Mouse (Mus musculus) kidney, adult 8-10 months (tissue): ENCODE measurements around the gene Chtf18.

Source experiments
- DNase-seq, 2 experiments: peaks; one replicate each; pipeline ENCODE4 v3.0.0; 2022

The Chtf18 gene

DNA sequence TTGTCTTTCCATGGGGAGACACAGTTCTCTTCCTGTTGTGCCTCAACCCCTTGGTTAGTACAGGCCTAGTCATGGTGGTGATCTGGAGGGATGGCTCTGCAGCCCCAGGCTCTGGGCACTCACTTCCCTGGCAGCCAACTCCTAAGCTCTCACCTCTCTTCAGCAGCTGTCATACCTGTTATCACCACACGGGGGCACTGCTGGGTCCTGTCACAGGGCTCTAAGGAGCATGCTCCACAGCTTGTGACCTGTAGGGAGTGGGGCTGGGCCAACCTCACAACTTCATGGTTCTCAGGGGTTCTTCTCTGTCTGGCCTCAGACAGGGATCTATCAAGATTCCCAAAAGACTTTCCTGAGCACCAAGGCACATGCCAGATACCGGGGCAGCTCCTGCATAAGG is 4.9 kb upstream of the Chtf18 start:
- DNase-seq = peak; percentile 71 to 90

DNA sequence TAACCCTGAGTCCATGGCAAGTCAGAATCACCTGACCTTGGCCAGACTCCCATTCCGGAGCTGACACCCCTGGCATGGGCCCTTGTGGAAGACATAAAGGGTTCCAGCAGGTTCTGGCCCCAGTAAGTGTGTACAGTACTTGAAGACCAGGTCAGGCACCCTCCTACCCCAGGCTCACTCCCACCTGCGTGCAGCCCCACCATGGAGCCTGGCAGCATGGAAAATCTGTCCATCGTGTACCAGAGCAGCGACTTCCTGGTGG is 721 bp upstream of the Chtf18 start:
- no peak for DNase-seq

DNA sequence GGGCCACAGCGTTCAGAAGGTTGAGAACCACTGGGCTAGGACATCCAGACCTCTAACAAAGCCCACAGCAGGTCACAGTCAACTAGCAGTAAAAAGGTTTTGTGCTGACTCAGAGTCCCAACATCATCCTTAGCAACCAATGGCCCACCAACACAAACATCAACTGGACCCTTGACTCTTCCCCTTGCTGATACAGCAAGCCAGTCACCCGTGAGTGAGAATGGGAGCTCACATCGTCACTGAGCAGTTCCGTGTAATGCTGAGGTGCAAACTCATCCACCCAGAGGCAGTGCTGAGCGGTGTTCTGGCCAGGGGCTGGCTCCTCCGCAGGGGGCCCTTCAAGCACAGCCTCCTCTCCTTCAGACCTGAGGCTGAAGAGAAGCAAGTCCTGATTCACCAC is 2.0 kb downstream of the Chtf18 start:
- DNase-seq = peak; percentile 29 to 62

DNA sequence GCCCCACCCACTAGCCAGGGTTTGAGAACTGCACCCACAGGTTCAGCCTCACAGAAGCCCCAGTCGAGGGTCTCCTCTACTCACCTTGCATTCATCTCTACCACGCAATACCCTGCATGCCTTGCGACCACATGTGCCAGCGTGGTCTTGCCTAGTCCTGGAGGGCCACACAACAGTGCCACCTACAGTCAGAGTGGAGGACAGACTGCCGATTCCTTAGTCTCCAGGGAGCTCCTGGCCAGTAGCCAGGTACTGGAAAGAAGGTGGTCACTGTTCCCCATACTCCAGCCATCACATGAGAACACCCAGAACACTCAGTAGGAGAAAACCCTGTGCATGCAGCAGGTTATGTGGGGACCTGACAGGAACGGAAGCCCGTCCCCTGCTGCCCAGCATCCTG is 3.3 kb downstream of the Chtf18 start:
- no peak for DNase-seq

DNA sequence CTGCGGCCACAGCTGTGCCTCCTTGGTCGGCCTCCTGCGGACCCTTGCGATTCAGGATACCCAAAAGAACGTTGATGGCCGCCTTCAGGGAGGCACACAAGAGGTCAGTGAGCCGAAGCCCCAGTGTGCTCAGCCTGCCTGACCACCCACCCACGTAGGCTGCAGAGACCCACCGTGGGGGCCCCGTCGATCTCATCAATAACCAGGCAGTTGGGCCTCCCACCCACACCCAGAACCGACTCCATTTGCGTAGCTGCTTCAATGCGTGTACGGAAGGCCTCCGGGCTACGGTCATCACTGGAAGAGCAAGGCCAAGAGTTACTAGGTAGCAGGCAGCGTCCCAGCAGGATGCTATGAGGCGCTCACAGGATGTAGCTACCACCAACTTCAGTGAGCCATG is 3.7 kb downstream of the Chtf18 start:
- no peak for DNase-seq

DNA sequence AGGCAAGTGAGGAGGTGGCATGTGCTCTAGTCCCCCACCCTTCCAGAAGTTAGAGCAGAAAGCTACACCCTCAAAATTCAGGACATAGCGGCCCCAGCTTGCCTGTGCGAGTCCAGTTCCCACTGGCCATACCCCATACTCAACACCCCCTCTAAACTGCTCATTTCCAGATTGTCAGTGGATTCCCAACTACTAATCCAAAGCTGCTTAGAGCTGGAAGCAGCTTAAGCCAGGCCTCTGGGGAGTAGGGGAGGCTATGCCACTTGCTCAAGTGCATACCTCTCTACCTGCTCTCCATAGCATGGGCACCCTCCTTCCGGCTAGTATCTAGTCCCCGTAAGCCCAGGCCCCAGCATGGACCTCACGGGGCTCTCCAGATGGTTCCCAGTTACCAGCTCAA is 5.7 kb downstream of the Chtf18 start:
- no peak for DNase-seq

DNA sequence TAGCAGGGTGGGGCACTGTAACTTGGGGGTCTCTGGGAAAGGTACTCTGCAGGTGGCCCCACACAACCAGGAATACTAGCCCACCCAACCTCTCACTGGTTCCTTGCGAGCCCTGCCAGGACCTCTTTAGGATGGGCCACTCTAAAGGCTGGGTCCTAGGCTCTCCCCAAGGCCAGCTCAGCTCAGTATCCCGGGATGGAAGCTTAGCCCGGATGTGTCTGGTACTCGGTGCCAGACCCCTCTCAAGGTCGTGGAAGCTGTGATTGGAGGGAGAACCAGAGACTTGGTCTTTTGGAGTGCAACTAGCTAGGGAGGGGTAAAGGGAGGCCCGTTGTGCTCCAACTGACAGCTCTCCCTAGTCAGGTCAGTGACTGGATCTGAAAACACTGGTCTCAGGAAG is 9.5 kb downstream of the Chtf18 start:
- no peak for DNase-seq

DNA sequence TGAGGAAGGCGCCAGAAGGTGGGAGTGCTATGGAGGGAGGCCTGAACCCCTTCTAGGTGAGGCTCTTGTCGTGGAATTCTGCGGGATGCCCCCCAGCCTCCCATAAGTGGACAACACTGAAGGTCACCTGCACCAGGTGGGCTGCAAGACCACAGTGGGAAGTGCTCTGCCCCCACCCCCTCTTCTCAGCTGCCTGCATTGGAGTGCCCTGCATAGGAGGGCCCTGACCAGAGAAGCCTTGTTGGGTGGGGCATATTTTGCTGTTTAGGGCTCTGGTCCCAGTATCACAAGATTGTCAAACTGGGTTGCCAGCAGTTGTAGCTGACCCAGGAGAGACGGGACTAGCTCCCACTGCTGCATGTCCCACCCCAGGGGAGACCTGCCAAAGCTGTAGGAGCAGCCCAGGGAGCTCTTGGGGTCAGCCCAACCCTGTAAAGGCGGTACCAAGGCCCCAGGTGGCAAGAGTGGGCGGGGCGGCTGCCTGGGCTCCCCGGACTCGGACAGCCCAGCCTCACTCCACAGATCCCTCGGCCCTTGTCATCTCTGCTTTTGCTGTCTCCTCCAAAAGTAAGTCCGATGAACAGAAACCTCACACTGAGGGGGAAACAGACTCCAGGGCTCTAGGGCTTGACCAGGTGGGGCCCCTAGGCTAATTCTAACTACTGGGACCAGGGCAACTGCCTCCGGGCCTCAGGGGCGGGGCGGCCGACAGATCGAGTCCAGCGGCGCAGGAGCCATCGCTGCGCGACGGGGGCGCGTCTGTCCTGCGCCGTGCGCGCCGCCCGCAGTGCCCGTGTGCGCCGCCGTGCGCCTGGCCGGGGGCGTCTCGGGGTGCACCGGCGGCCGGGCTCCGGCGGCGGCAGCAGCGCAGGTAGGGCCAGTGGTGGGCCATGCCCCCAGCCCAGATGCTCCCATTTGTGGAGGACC is 10.2 kb downstream of the Chtf18 start, which contains the start of gene Gng13:
TSS of gene Gng13 (plus strand) at position 461 of the 927 bp plus-strand sequence.
- DNase-seq = peak in 1 of 2 experiments; percentile 31

DNA sequence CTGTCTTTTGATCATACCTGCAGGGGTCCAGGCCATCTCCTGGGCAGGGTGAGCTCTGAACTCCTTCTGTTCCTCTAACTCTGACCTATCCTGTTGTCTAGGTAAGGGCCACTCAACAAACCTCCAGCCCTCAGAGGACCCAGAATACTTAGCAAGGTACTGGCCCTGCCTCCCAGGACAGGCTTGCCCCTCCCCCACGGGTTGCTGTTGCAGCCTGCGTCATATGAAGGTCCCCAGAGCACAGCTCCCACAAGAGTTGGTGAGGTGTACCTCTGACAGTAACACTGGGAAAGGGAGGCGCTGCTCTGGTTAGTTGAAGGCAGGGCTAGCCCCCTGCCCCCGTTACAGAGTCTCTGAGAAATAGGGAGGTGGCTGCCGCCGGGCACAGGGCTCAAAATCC is 11.1 kb downstream of the Chtf18 start:
- no peak for DNase-seq

DNA sequence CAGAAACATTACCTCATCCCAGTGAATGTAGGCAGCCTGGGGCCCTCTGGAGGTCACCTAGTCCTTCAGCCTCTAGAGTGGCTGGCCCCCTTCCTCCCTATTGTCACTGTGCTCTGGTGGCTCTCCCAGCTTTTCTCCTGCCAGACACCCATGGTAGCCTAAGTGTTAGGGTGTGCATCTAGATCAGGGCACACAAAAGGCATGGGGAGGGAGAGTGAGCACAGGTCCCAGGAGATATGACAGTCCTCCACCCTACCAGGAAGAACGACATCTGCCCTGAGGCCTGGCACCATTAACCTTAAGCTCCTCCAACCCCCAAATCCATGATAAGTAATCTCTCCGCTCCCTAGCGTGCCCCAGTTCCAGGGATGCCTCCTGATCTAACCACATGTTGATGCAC is 11.6 kb downstream of the Chtf18 start:
- DNase-seq = no peak

DNA sequence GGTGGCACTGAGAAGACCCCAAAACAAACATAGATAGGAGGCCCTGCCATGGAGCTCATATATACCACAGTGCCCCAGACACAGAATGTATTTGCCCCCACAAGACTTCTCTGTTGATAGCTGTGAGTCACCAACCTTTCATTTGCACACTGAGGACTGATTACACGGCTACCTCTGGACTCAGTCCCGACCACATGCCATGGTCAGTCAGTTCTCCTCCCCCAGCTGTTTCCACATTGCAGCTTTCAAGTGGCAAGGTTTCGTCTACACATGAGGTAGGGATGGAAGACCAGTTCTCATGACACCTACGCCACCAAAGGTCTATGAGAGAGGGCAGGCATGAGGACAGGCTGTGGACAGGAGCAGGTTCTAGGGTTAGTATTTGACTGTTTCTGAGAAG is 16.1 kb downstream of the Chtf18 start:
- DNase-seq = no peak

DNA sequence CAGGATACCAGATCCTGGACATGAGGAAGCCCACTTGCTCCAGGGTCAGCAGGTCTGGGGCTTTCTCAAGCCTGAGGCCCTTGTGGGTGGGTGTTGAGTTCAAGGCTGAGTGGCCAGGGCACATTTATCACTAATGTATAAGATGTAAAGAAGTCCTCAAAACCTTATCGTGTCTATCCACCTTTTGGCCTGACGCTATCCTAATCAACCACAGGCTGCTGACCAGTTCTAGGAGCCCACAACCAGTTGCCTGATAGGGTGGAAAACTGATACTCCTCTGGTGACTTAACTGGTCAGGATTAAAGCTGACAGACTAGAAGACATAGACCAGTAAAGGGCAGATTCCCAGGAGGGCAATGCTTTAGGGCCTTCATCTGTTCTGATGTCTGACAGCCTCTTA is 17.2 kb downstream of the Chtf18 start:
- no peak for DNase-seq

DNA sequence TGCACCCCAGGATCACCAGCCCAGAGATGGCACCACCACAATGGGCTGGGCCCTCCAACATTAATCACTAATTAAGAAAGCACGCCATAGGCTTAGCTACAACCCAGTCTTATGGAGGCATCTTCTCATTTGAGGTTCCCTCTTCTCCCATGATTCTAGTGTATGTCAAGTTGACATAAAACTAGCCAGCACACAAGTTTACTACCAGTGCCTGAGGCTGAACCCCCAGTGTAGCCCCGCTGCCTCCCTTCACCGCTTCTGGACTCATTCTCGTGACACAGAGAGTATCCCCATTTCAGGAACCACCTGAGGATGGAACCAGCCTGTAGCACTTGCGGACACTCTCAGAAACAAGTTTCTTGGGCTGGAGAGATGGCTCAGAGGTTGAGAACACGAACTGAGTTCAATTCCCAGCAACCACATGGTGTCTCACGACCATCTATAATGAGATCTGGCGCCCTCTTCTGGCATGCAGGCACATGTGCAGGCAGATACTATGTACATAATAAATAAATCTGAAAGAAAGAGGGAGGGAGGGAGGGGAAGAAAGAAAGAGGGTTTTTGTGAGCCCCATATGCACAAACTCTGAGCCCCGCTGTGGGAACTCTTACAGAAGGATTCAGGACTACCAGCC is 26.2 kb downstream of the Chtf18 start:
- DNase-seq = no peak

DNA sequence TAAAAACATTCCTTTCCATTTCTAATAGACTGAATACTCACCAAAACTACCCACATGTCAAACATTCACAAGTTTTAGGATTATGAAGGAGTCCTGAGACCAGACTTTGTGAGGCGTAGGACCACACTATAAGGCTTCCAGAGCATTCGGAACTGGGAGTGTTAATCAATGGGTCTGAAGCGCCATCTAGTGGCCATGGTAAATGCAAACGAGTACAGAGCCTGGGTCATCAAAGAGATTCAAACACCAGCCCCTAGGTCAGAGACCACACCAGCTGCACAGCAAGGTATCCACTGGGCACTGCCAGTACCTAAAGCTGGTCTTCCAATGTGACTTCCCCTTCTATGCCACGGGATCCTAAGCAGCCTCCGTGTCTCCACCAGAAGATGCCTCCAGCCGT is 28.8 kb downstream of the Chtf18 start:
- peak; percentile 39 to 73 for DNase-seq

DNA sequence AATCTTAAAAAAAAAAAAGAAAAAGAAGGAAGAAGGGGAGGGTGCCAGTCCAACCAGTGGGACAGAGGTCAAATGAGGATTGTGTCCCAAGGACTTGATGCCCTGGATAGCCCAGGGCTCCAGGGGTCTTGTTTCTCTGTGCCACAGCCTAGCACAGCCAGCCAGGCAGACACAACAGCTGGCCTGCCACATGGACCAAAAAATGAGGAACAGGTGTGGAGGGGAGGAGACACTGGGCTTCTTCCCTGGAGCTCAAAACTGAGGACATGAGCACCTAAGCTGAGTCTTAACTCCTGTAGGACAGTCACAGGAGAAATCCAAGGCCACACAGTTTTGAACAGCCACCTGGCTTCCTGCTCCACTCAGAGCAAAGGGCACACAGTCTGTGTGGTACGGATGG is 31.0 kb downstream of the Chtf18 start:
- no peak for DNase-seq

DNA sequence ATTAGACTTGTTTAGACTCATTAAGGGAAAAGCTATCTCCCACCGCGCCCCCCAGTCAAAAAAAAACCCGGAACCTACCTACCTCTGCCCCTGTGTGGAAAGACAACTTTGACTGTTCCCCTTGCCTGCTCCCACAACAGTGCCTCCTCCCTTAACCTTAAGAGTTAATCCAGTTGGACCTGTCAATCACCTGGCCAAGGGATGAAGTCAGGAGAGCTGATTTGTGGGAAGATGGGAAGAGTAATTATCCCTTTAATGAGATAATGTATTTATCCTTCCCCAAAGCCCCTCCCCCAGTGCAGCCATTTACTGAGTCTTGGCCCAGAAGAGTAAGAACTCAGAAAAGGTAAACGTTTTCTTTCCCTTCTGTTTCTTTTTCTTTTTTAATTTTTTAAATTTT is 38.3 kb downstream of the Chtf18 start:
- DNase-seq = no peak

DNA sequence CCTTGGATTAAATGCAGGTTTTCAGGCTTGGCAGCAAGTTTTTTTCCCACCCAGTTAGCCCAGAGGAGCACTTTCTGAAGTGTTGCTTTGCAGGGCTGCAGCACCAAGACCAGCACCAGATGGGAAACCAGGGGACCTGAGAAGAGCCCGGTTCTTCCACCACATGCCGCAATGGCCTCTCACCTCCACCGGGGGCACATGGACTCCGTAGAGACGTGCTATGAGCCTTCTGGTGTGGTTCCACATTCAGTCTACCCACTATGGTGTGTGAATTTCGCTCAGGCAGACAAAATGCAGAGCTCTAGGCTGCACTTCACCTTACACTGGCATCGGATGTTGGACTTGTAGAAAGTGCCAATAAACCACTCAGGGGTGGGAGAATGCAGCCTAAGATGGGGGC is 40.9 kb downstream of the Chtf18 start:
- DNase-seq = no peak

DNA sequence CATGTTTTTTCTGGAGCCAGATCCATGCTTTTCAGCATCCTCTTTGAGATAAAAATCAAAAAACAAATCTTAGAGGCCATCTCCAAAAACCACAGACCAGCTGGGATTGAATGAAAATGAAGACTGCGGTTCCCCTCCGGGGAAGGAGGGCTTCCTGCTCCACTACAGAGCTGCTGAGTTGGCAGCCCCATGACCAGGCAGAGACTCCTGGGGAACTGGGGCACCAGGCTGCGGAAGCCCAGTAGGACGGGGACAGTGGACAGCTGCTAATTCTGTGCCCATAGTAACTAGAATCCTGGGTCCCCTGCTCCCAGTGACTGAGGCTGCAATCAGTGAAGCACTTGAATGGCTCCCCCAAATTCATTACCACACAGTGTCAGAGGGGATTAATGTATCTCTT is 45.6 kb downstream of the Chtf18 start:
- no peak for DNase-seq

DNA sequence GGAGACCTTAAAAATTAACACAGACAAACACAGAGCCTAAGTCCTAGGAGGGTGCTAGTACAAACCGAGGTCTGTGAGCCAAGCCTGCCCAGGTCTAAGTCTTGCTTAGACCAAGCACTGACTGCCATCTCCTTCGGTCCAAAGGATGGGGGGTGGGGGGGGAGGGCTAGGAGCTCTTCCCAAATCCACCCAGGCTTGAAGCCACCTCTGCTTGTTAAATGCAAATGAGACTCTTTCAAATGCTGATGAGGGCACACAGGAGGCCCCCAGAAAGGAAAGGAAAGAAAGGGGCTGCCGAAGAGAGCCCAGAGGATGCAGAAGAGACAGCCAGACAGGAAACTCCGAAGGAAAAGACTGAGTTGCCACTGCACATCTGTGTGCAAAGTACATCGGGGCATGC is 47.4 kb downstream of the Chtf18 start:
- no peak for DNase-seq

DNA sequence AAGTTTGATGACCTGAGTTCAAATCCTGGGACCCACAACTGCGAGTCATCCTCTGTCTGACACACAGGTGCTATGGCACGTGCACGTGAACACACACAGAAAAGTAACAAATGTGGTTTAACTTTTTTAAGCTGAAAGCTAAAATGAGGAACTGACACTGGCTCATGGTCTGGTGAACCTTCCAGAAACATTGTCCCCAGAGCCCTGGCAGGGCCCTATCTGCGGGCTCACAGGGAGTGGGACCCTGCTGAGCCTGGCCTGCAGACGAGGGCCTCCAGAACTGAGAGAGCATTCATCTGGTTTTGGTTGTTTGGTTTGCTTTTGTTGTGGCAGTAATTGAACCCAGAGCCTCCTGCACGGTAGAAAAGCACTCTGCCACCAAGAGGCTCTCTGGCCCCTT is 49.2 kb downstream of the Chtf18 start:
- DNase-seq = no peak

DNA sequence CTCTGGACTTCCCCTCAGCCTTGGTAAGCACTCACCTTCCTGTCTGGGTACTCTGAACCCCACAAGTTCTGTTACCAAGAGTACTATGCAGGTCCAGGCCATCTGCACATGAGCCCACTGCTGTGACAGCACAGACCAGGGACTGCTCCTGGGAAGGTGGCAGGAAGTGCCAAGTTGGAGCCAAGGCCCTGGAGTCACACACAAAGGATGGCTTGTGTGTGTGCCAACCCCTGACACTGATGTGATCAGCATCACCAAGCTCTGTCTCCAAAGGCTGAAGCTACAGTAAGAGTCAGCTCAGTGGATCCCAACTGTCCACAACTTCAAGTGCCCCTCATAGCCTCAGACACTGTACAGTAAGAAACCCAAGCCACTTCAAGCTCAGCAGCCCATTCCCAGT is 54.2 kb downstream of the Chtf18 start:
- DNase-seq = no peak
